In genomic region chr7:63905190-63905589, GRCm38 (mm10) we compare ENCODE assay signal across 10 mouse cellular contexts. TPM values are rescaled to one million over a fixed set of nuclear protein-coding genes. Genes with fewer than 3 reads are reported as not detected.
DNase-seq lines count a peak whose midpoint lies in the region; ATAC-seq and TF ChIP-seq lines count a peak whose summit lies in the region.
"Had no signal": no experiment of that assay in that cellular context is flagged by ENCODE, and none has a peak within 500 bp of the region (broad histone marks: within the 10 kb centered on the region; RNA-seq: fewer than 3 reads in every experiment).

No protein-coding gene starts in this region.

- no peak for ATAC-seq in embryonic facial prominence, embryonic 15.5 days (ENCODE audit: insufficient number of reproducible peaks, low FRiP score, low TSS enrichment, low read depth)
- no peak for ATAC-seq in liver, embryonic 11.5 days (replicated peaks; ENCODE audit: low FRiP score)
- peak; percentile 85 for ATAC-seq in stomach, postnatal 0 days (ENCODE audit: low FRiP score, low TSS enrichment)

- no peak overlapping the region for H3K9ac ChIP-seq in embryonic facial prominence, embryonic 15.5 days
- no peak overlapping the region for H3K9ac ChIP-seq in liver, embryonic 11.5 days (ENCODE audit: low read depth, low read length)
- no peak overlapping the region for H3K9ac ChIP-seq in stomach, postnatal 0 days (ENCODE audit: low read length)
- H3K9ac ChIP-seq: heart, embryonic 13.5 days had no signal

- no peaks in the 10 kb centered on the region for H3K9me3 ChIP-seq in embryonic facial prominence, embryonic 15.5 days (replicated peaks)
- H3K9me3 ChIP-seq in embryonic facial prominence, embryonic 10.5 days: no peaks in the 10 kb centered on the region
- H3K9me3 ChIP-seq in liver, embryonic 11.5 days (ENCODE audit: control insufficient read depth, low read length): no peaks in the 10 kb centered on the region
- H3K9me3 ChIP-seq in stomach, postnatal 0 days (ENCODE audit: control insufficient read depth, low read length): no peaks in the 10 kb centered on the region
- H3K9me3 ChIP-seq: heart, embryonic 13.5 days had no signal

- H3K27ac ChIP-seq in embryonic facial prominence, embryonic 15.5 days (replicated peaks): peak overlapping the region; percentile 11; the same call in 1 of the 2 replicates
- H3K27ac ChIP-seq in embryonic facial prominence, embryonic 10.5 days (replicated peaks): no peak overlapping the region
- H3K27ac ChIP-seq in testis, adult 2 months (ENCODE audit: control insufficient read depth, insufficient read depth, low read depth, low read length): peak overlapping the region; percentile 32
- H3K27ac ChIP-seq in liver, embryonic 11.5 days (ENCODE audit: low read depth, low read length): no peak overlapping the region
- peak overlapping the region; percentile 81 for H3K27ac ChIP-seq in stomach, postnatal 0 days (replicated peaks)
- H3K27ac ChIP-seq: heart, embryonic 13.5 days had no signal

- peaks cover 45% of the 10 kb centered on the region for H3K4me1 ChIP-seq in embryonic facial prominence, embryonic 15.5 days
- H3K4me1 ChIP-seq in embryonic facial prominence, embryonic 10.5 days: peaks cover 45% of the 10 kb centered on the region
- H3K4me1 ChIP-seq in testis, adult 2 months (ENCODE audit: control insufficient read depth, insufficient read depth, low read length): no peaks in the 10 kb centered on the region; the same call in 1 of the 2 replicates
- H3K4me1 ChIP-seq in liver, embryonic 11.5 days (replicated peaks; ENCODE audit: control insufficient read depth, insufficient read depth, low read length): peaks cover 40% of the 10 kb centered on the region
- H3K4me1 ChIP-seq in stomach, postnatal 0 days (replicated peaks; ENCODE audit: control insufficient read depth, insufficient read depth): peaks cover 11% of the 10 kb centered on the region

- H3K4me2 ChIP-seq in embryonic facial prominence, embryonic 15.5 days (replicated peaks): no peak overlapping the region
- peak overlapping the region; percentile 13 for H3K4me2 ChIP-seq in liver, embryonic 11.5 days
- H3K4me2 ChIP-seq in stomach, postnatal 0 days (replicated peaks; ENCODE audit: low read depth): no peak overlapping the region
- H3K4me2 ChIP-seq: heart, embryonic 13.5 days had no signal

- no peaks in the 10 kb centered on the region for H3K27me3 ChIP-seq in embryonic facial prominence, embryonic 15.5 days
- H3K27me3 ChIP-seq in embryonic facial prominence, embryonic 10.5 days (replicated peaks; ENCODE audit: low read depth, poor library complexity, severe bottlenecking): no peaks in the 10 kb centered on the region
- H3K27me3 ChIP-seq in testis, adult 2 months (ENCODE audit: control insufficient read depth, insufficient read depth, low read length): no peaks in the 10 kb centered on the region
- no peaks in the 10 kb centered on the region for H3K27me3 ChIP-seq in liver, embryonic 11.5 days (replicated peaks; ENCODE audit: control insufficient read depth, insufficient read depth, low read length)
- no peaks in the 10 kb centered on the region for H3K27me3 ChIP-seq in stomach, postnatal 0 days (ENCODE audit: control insufficient read depth, insufficient read depth, low read length)
- H3K27me3 ChIP-seq: heart, embryonic 13.5 days had no signal

- no peak overlapping the region for H3K4me3 ChIP-seq in embryonic facial prominence, embryonic 15.5 days (replicated peaks)
- no peak overlapping the region for H3K4me3 ChIP-seq in embryonic facial prominence, embryonic 10.5 days
- no peak overlapping the region for H3K4me3 ChIP-seq in testis, adult 2 months (ENCODE audit: control insufficient read depth, low read depth, low read length)
- no peak overlapping the region for H3K4me3 ChIP-seq in liver, embryonic 11.5 days (ENCODE audit: low read depth, low read length)
- no peak overlapping the region for H3K4me3 ChIP-seq in stomach, postnatal 0 days (ENCODE audit: low read depth, low read length)
- H3K4me3 ChIP-seq: heart, embryonic 13.5 days had no signal

- no peak for DNase-seq in embryonic facial prominence, embryonic 10.5 days (ENCODE audit: low spot score)
- no peak for DNase-seq in testis, postnatal 10 days (ENCODE audit: low spot score)
- DNase-seq in liver, embryonic 11.5 days (ENCODE audit: low spot score): no peak
- peak; percentile 53 for DNase-seq in stomach, postnatal 0 days (ENCODE audit: low spot score)
- DNase-seq in right cerebral cortex, adult 18-20 months: no peak
- no peak for DNase-seq in ovary, postnatal 10 days (ENCODE audit: low spot score)
- DNase-seq: right cerebral cortex, postnatal 14 days had no signal

- TF ChIP-seq EP300 in stomach, postnatal 0 days (optimal IDR thresholded peaks at IDR 0.05): no peak

- H3K36me3 ChIP-seq in embryonic facial prominence, embryonic 15.5 days: no peaks in the 10 kb centered on the region
- H3K36me3 ChIP-seq in embryonic facial prominence, embryonic 10.5 days (replicated peaks): no peaks in the 10 kb centered on the region
- H3K36me3 ChIP-seq in testis, adult 2 months (ENCODE audit: control insufficient read depth, insufficient read depth, low read length): no peaks in the 10 kb centered on the region
- H3K36me3 ChIP-seq in liver, embryonic 11.5 days (ENCODE audit: control insufficient read depth, insufficient read depth, low read length): no peaks in the 10 kb centered on the region
- no peaks in the 10 kb centered on the region for H3K36me3 ChIP-seq in stomach, postnatal 0 days (ENCODE audit: control insufficient read depth, insufficient read depth, low read length)
- H3K36me3 ChIP-seq: heart, embryonic 13.5 days had no signal

- no peak for TF ChIP-seq CTCF in testis, adult 2 months (IDR thresholded peaks at IDR 0.05; ENCODE audit: control insufficient read depth, insufficient read depth, insufficient replicate concordance, low read depth, low read length)
- no peak for TF ChIP-seq CTCF in stomach, postnatal 0 days (IDR thresholded peaks at IDR 0.05; ENCODE audit: low read depth)

- WGBS in embryonic facial prominence, embryonic 15.5 days: 92% methylated on average over 2 of the region's 2 CpGs
- 88% methylated on average over 2 of the region's 2 CpGs for WGBS in embryonic facial prominence, embryonic 10.5 days
- WGBS in liver, embryonic 11.5 days: 75% methylated on average over 2 of the region's 2 CpGs
- WGBS in stomach, postnatal 0 days: 58% methylated on average over 2 of the region's 2 CpGs

- TF ChIP-seq POLR2A in testis, adult 2 months (IDR thresholded peaks at IDR 0.05; ENCODE audit: control insufficient read depth, low read depth, low read length): no peak

RNA-seq across cellular contexts. Expression of gene E030018B13Rik, which starts 11.5 kb away (rescaled TPM):
- 0.16 and 0.22 TPM in 2 replicates for polyA plus RNA-seq in embryonic facial prominence, embryonic 15.5 days (2015; fragmentation: Nextera tagmentation; extraction: Ambion mirVana)
- polyA plus RNA-seq in embryonic facial prominence, embryonic 10.5 days (2016; fragmentation: Nextera tagmentation; extraction: Ambion mirVana): not detected in 2 replicates
- polyA plus RNA-seq in testis, adult 2 months (2012; rRNA removed): 0.11 TPM in 1 of 2 replicates, not detected in the other
- 0.25 TPM in 1 of 2 replicates, not detected in the other for polyA plus RNA-seq in liver, embryonic 11.5 days (2014; fragmentation: Nextera tagmentation; extraction: Ambion mirVana)
- not detected in 2 replicates for polyA plus RNA-seq in stomach, postnatal 0 days (2015; fragmentation: Nextera tagmentation; extraction: Ambion mirVana)
- polyA plus RNA-seq: heart, embryonic 13.5 days had no signal

RNA-seq across cellular contexts. Expression of gene Klf13, which starts 33.5 kb away (rescaled TPM):
- polyA plus RNA-seq in embryonic facial prominence, embryonic 15.5 days (2015; fragmentation: Nextera tagmentation; extraction: Ambion mirVana): 39.2 and 39.9 TPM in 2 replicates
- 22.1 and 23.9 TPM in 2 replicates for polyA plus RNA-seq in embryonic facial prominence, embryonic 10.5 days (2016; fragmentation: Nextera tagmentation; extraction: Ambion mirVana)
- 2.8 and 3.8 TPM in 2 replicates for polyA plus RNA-seq in testis, adult 2 months (2012; rRNA removed)
- 20.0 and 20.9 TPM in 2 replicates for polyA plus RNA-seq in liver, embryonic 11.5 days (2014; fragmentation: Nextera tagmentation; extraction: Ambion mirVana)
- polyA plus RNA-seq in stomach, postnatal 0 days (2015; fragmentation: Nextera tagmentation; extraction: Ambion mirVana): 25.0 and 26.9 TPM in 2 replicates

Comparison
In these comparisons a context has a peak if more than half of its experiments do, and no peak if none do; other contexts are left out.
1. H3K27ac ChIP-seq: peak in embryonic facial prominence, embryonic 15.5 days (single experiment), testis, adult 2 months (single experiment) and stomach, postnatal 0 days (single experiment); none in embryonic facial prominence, embryonic 10.5 days (single experiment) and liver, embryonic 11.5 days (single experiment).